Mouse (Mus musculus): ENCODE measurements at regions not wholly inside any gene's neighbourhood (a gene's known extent, or its start where the extent isn't known, plus 50 kb on each side); places are given as distances from the start of the nearest gene placed in this dataset.
A peak's percentile ranks its signal among the peaks of the same experiment; 100 is the strongest.

GRCm38 (mm10) chr10:106058050-106058449 lies 216.9 kb upstream of the Mettl25 start:
- no peak for DNase-seq

GRCm38 (mm10) chr10:106038497-106038896 lies 197.3 kb upstream of the Mettl25 start:
- DNase-seq, result no peak

GRCm38 (mm10) chr10:106038033-106038432 lies 196.9 kb upstream of the Mettl25 start:
- DNase-seq, result no peak

- no peak for DNase-seq
Measured at GRCm38 (mm10) chr10:106033416-106033815, 192.2 kb upstream of the Mettl25 start.

- no peak for DNase-seq
Measured at GRCm38 (mm10) chr10:106024648-106025047, 183.5 kb upstream of the Mettl25 start.

GRCm38 (mm10) chr10:106023639-106024215 lies 182.5 kb upstream of the Mettl25 start:
- DNase-seq, result no peak

GRCm38 (mm10) chr10:106015965-106016364 lies 174.8 kb upstream of the Mettl25 start:
- DNase-seq, result no peak

GRCm38 (mm10) chr10:106015436-106015835 lies 174.3 kb upstream of the Mettl25 start:
- no peak for DNase-seq

GRCm38 (mm10) chr10:106010131-106010530 lies 169.0 kb upstream of the Mettl25 start:
- no peak for DNase-seq

GRCm38 (mm10) chr10:106007331-106007730 lies 166.2 kb upstream of the Mettl25 start:
- peak; percentile 50 to 53 for DNase-seq

- peak; percentile 72 to 81 for DNase-seq
Measured at GRCm38 (mm10) chr10:106006861-106007260, 165.7 kb upstream of the Mettl25 start.

- no peak for DNase-seq
Measured at GRCm38 (mm10) chr10:106006061-106006460, 164.9 kb upstream of the Mettl25 start.

- DNase-seq, result no peak
Measured at GRCm38 (mm10) chr10:105957468-105957867, 116.3 kb upstream of the Mettl25 start.

- DNase-seq, result peak in 1 of 2 experiments; percentile 6
Measured at GRCm38 (mm10) chr10:105933309-105933708, 92.1 kb upstream of the Mettl25 start.

- peak; percentile 46 to 54 for DNase-seq
Measured at GRCm38 (mm10) chr10:105932786-105933185, 91.6 kb upstream of the Mettl25 start.

- DNase-seq, result no peak
Measured at GRCm38 (mm10) chr10:105927596-105927995, 86.4 kb upstream of the Mettl25 start.

- DNase-seq, result no peak
Measured at GRCm38 (mm10) chr10:105926912-105927238, 85.7 kb upstream of the Mettl25 start.

GRCm38 (mm10) chr10:105926229-105926911 lies 85.2 kb upstream of the Mettl25 start:
- no peak for DNase-seq

- no peak for DNase-seq
Measured at GRCm38 (mm10) chr10:105899677-105900076, 58.5 kb upstream of the Mettl25 start.

- no peak for DNase-seq
Measured at GRCm38 (mm10) chr10:105899225-105899624, 58.0 kb upstream of the Mettl25 start.

All from cerebellum, postnatal 10 days (tissue).